7 mouse cellular contexts compared by ENCODE assay signal in genomic region chr2:6261201-6261672, GRCm38 (mm10). TPM values are rescaled to one million over a fixed set of nuclear protein-coding genes. Genes with fewer than 3 reads are reported as not detected.
DNase-seq lines count a peak whose midpoint lies in the region; ATAC-seq and TF ChIP-seq lines count a peak whose summit lies in the region.

No protein-coding gene starts in this region.

- 37% methylated on average over 8 of the region's 8 CpGs for WGBS in heart, embryonic 15.5 days
- 7% methylated on average over 8 of the region's 8 CpGs for WGBS in midbrain, embryonic 11.5 days

- no peak overlapping the region for H3K4me3 ChIP-seq in heart, embryonic 15.5 days
- no peak overlapping the region for H3K4me3 ChIP-seq in midbrain, embryonic 11.5 days (ENCODE audit: low read depth, low read length)

- H3K27ac ChIP-seq in heart, embryonic 15.5 days: peak overlapping the region; percentile 65
- peak overlapping the region; percentile 79 for H3K27ac ChIP-seq in midbrain, embryonic 11.5 days (ENCODE audit: low read depth, low read length)

- H3K27me3 ChIP-seq in heart, embryonic 15.5 days: no peaks in the 10 kb centered on the region
- peaks cover 4% of the 10 kb centered on the region for H3K27me3 ChIP-seq in midbrain, embryonic 11.5 days (ENCODE audit: control insufficient read depth, insufficient read depth, low read length)

- no peak overlapping the region for H3K4me2 ChIP-seq in heart, embryonic 15.5 days
- peak overlapping the region; percentile 25; the same call in 1 of the 2 replicates for H3K4me2 ChIP-seq in midbrain, embryonic 11.5 days

- TF ChIP-seq CTCF in brain, embryonic 14.5 days (IDR thresholded peaks at IDR 0.05; ENCODE audit: borderline replicate concordance, extremely low read depth, insufficient read depth, insufficient read length): no peak

- no peak overlapping the region for H3K9ac ChIP-seq in heart, embryonic 15.5 days
- 0 out of 2 replicates have a peak overlapping the region, but pooled peaks have one; percentile 30 for H3K9ac ChIP-seq in midbrain, embryonic 11.5 days (ENCODE audit: low read length)

- H3K4me1 ChIP-seq in heart, embryonic 15.5 days (replicated peaks): peaks cover 18% of the 10 kb centered on the region
- peaks cover 11% of the 10 kb centered on the region for H3K4me1 ChIP-seq in midbrain, embryonic 11.5 days (ENCODE audit: control insufficient read depth, insufficient read depth, low read length)

- no peaks in the 10 kb centered on the region for H3K36me3 ChIP-seq in heart, embryonic 15.5 days
- H3K36me3 ChIP-seq in midbrain, embryonic 11.5 days (ENCODE audit: control insufficient read depth, insufficient read depth, low read length): no peaks in the 10 kb centered on the region

- no peak for ATAC-seq in heart, embryonic 15.5 days (replicated peaks; ENCODE audit: insufficient number of reproducible peaks, insufficient read depth, low FRiP score, low read depth)
- peak; percentile 95 for ATAC-seq in midbrain, embryonic 11.5 days (ENCODE audit: low FRiP score)

- no peaks in the 10 kb centered on the region for H3K9me3 ChIP-seq in heart, embryonic 15.5 days (replicated peaks)
- peaks cover 8% of the 10 kb centered on the region; the same call in 1 of the 2 replicates for H3K9me3 ChIP-seq in midbrain, embryonic 11.5 days (ENCODE audit: control insufficient read depth, low read length)

- no peak for TF ChIP-seq POLR2A in brain, embryonic 14.5 days (IDR thresholded peaks at IDR 0.05; ENCODE audit: borderline replicate concordance, extremely low read depth, insufficient read depth, insufficient read length, poor library complexity, severe bottlenecking)

- peak; percentile 94 for DNase-seq in brain, embryonic 14.5 days (ENCODE audit: low read depth)
- DNase-seq in embryo, embryonic 9.5 days (ENCODE audit: extremely low spot score): peak; percentile 53
- DNase-seq in midbrain, embryonic 11.5 days (ENCODE audit: low spot score, missing footprints): peak; percentile 97
- no peak for DNase-seq in frontal cortex, postnatal 25 days (ENCODE audit: low spot score in 2 of 2)
- DNase-seq in thymus, postnatal 25 days: no peak
- no peak for DNase-seq in spleen, postnatal 10 days (ENCODE audit: low spot score in 2 of 2)

RNA-seq across cellular contexts. Expression of gene Echdc3, which starts 48.4 kb away (rescaled TPM):
- polyA plus RNA-seq in brain, embryonic 14.5 days (2012; rRNA removed): 1.0 and 1.2 TPM in 2 replicates
- 9.2 TPM in 2 replicates for polyA plus RNA-seq in heart, embryonic 15.5 days (2015; fragmentation: Nextera tagmentation; extraction: Ambion mirVana)
- polyA plus RNA-seq in midbrain, embryonic 11.5 days (2014; fragmentation: Nextera tagmentation; extraction: Ambion mirVana): 2.2 and 2.8 TPM in 2 replicates

Comparison
In these comparisons a context has a peak if more than half of its experiments do, and no peak if none do; other contexts are left out.
1. DNase-seq: peak in brain, embryonic 14.5 days (single experiment), embryo, embryonic 9.5 days (single experiment) and midbrain, embryonic 11.5 days (single experiment); none in frontal cortex, postnatal 25 days (0 of 2), thymus, postnatal 25 days (single experiment) and spleen, postnatal 10 days (0 of 2).